Mouse (Mus musculus) neutrophil, adult 5-6 weeks (primary cell): ENCODE data around the gene Becn1. TPM values are rescaled to one million over a fixed set of nuclear protein-coding genes. Genes with fewer than 3 reads are reported as not detected.

Source experiments
- ATAC-seq: fragments of 151-379, 151-347 bp; 2 replicates; pipeline ENCODE4 v1.8.0; 2017; ENCODE audit warnings: mild to moderate bottlenecking, moderate TSS enrichment; ENCODE audit not compliant: insufficient number of reproducible peaks, poor library complexity, low FRiP score, severe bottlenecking; ENCODE audit errors: extremely low read depth
- total RNA-seq: library from RNA; stranded (forward); fragments of 200-1000 nt; gene quantifications from 2 replicates; pipeline ENCODE4 v1.2.3, GENCODE M21; 2017

Becn1 gene
- total RNA-seq, 1 experiment from 2014 or later = 291 TPM

- no peak for ATAC-seq
Measured at GRCm38 (mm10) chr11:101252941-101253340, 49.1 kb downstream of the Becn1 start.

GRCm38 (mm10) chr11:101251031-101251430 is 51.1 kb downstream of the Becn1 start:
- no peak for ATAC-seq

- ATAC-seq = no peak
Measured at GRCm38 (mm10) chr11:101248258-101248994, 53.7 kb downstream of the Becn1 start.

GRCm38 (mm10) chr11:101247521-101248030 is 54.5 kb downstream of the Becn1 start:
- no peak for ATAC-seq

- no peak for ATAC-seq
Measured at GRCm38 (mm10) chr11:101246702-101247012, 55.4 kb downstream of the Becn1 start.

- no peak for ATAC-seq
Measured at GRCm38 (mm10) chr11:101245855-101246701, 56.0 kb downstream of the Becn1 start, which contains the start of gene Ramp2. Gene Ramp2 (plus strand): TSS chr11:101246028.

GRCm38 (mm10) chr11:101245071-101245470 is 57.0 kb downstream of the Becn1 start:
- ATAC-seq = no peak

- no peak for ATAC-seq
Measured at GRCm38 (mm10) chr11:101238071-101238647, 63.9 kb downstream of the Becn1 start.

GRCm38 (mm10) chr11:101236782-101237181 is 65.3 kb downstream of the Becn1 start:
- no peak for ATAC-seq

Other genes with a start within 250 kb of the Becn1 start
- gene Naglu, start 232.3 kb downstream of the Becn1 start, total RNA-seq = 11.1 and 13.6 TPM in 2 replicates
- gene Hsd17b1, start 223.9 kb downstream of the Becn1 start, total RNA-seq = 2.3 and 3.4 TPM in 2 replicates
- gene Coasy, start 219.7 kb downstream of the Becn1 start, total RNA-seq = 11.5 and 18.7 TPM in 2 replicates
- 38.7 and 46.3 TPM in 2 replicates for gene Mlx, start 215.0 kb downstream of the Becn1 start, total RNA-seq
- gene Psmc3ip, start 206.8 kb downstream of the Becn1 start, total RNA-seq = 3.6 and 4.0 TPM in 2 replicates
- gene Retreg3, start 182.4 kb downstream of the Becn1 start, total RNA-seq = 91.3 and 97.1 TPM in 2 replicates
- gene Tubg1, start 182.3 kb downstream of the Becn1 start, total RNA-seq = 11.3 and 13.1 TPM in 2 replicates
- 0.35 TPM in 1 of 2 replicates, not detected in the other for gene Tubg2, start 146.4 kb downstream of the Becn1 start, total RNA-seq
- not detected in 2 replicates for gene Cntnap1, start 131.8 kb downstream of the Becn1 start, total RNA-seq
- gene Plekhh3, start 130.9 kb downstream of the Becn1 start, total RNA-seq = 0.37 and 0.81 TPM in 2 replicates
- not detected in 2 replicates for gene Ccr10, start 126.8 kb downstream of the Becn1 start, total RNA-seq
- 99.1 and 110 TPM in 2 replicates for gene Ezh1, start 75.8 kb downstream of the Becn1 start, total RNA-seq
- not detected in 2 replicates for gene Ramp2, start 56.3 kb downstream of the Becn1 start, total RNA-seq
- 55.9 and 66.7 TPM in 2 replicates for gene Vps25, start 48.6 kb downstream of the Becn1 start, total RNA-seq
- 0.58 and 0.86 TPM in 2 replicates for gene Wnk4, start 41.7 kb downstream of the Becn1 start, total RNA-seq
- gene Cntd1, start 23.3 kb downstream of the Becn1 start, total RNA-seq = 0.49 and 0.81 TPM in 2 replicates
- 14.9 and 17.7 TPM in 2 replicates for gene Coa3, start 23.2 kb downstream of the Becn1 start, total RNA-seq
- gene Psme3, start 13.9 kb upstream of the Becn1 start, total RNA-seq = 75.9 and 97.2 TPM in 2 replicates
- 3.6 and 4.9 TPM in 2 replicates for gene Aoc2, start 22.8 kb upstream of the Becn1 start, total RNA-seq
- gene Aoc3, start 28.3 kb upstream of the Becn1 start, total RNA-seq = 0.25 TPM in 1 of 2 replicates, not detected in the other
- gene G6pc, start 65.3 kb upstream of the Becn1 start, total RNA-seq = not detected in 2 replicates
- gene Aarsd1, start 115.3 kb upstream of the Becn1 start, total RNA-seq = 15.7 and 18.7 TPM in 2 replicates
- 0.37 and 0.93 TPM in 2 replicates for gene Gm27029, start 122.5 kb upstream of the Becn1 start, total RNA-seq
- 10.0 and 12.0 TPM in 2 replicates for gene Rundc1, start 122.8 kb upstream of the Becn1 start, total RNA-seq
- gene Ptges3l, start 123.0 kb upstream of the Becn1 start, total RNA-seq = 0.49 and 1.5 TPM in 2 replicates
- 281 and 354 TPM in 2 replicates for gene Rpl27, start 140.0 kb upstream of the Becn1 start, total RNA-seq
- gene Ifi35, start 146.1 kb upstream of the Becn1 start, total RNA-seq = 69.7 and 73.4 TPM in 2 replicates
- gene Rnd2, start 162.7 kb upstream of the Becn1 start, total RNA-seq = 0.70 TPM in 1 of 2 replicates, not detected in the other
- 5.9 and 7.7 TPM in 2 replicates for gene Vat1, start 163.9 kb upstream of the Becn1 start, total RNA-seq
- gene Brca1, start 249.7 kb upstream of the Becn1 start, total RNA-seq = 4.8 and 5.6 TPM in 2 replicates
- gene Nbr1, start 249.9 kb upstream of the Becn1 start, total RNA-seq = 166 and 171 TPM in 2 replicates